Mouse (Mus musculus) G1E-ER4 (cell line): ENCODE data around the gene Galnt9. TPM values are rescaled to one million over a fixed set of nuclear protein-coding genes. Genes with fewer than 3 reads are reported as not detected.

Experiments used
- GATA1 ChIP-seq: IDR thresholded peaks from one replicate; pipeline ENCODE4 v1.8.0; 2012; ENCODE audit warnings: low read length, inconsistent platforms
- polyA plus RNA-seq: library from polyadenylated mRNA; stranded (reverse); fragments of >175 nt; gene quantifications from 2 replicates; pipeline ENCODE4 v1.2.3, GENCODE M21; 2012

The Galnt9 gene
- polyA plus RNA-seq, 1 experiment = not detected

DNA sequence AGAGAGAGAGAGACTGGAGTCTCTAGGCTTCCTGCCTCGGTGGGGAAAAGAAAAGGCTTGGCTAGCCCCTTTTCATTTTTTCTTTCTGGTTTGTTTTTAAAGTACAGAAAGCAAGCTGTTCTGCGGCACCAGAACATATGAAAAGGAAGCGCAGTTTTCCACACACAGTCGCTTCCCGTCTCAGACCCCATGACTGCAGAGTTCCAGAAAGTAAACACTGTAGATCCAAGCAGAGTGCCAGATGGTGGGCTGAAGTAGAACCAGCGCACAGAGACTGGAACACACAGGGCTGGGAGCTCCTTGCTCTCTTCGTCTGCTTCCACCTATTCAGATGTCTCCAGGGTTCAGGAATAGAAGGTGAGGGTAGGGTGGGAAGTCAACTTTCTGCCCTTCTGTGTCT lies 22.3 kb upstream of the Galnt9 start:
- TF ChIP-seq GATA1 = no peak

DNA sequence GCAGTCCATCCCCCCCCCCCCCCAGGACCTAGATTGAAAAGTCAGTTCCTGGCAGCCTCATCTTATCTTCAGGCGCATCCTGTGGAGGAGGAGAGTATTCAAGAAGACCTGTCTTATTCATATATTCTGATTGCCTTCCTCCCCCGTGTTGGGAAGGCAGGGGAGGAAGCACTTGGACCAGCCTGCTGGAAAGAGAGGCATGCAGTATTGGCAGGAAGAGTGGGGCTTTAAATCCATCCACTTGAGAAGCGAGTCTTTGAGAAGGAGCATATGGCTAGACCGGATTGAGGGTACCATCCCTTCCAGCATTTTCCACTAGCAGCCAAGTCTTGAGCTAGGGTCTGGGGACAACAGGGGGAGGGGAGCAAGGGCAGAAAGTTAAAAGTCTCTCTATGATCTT lies 20.9 kb upstream of the Galnt9 start:
- no peak for TF ChIP-seq GATA1

DNA sequence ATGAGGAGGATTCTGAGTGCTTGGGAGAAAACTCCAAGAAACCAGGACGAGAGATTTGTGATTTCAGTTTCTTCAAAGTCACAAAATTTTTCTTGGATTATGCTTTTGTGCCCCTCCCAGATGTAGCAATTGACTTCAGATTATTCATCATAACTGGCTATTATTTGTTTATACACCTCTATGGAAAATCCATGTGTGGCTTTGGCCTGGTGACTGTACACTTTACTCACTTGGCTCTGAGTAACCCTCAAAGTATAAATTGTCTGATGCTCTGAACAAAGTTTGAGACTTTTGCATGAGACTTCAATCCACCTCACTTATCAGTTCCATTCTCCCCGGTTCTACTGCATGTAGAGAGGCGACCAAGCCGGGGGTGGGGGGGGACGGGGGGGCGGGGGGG lies 18.5 kb upstream of the Galnt9 start:
- TF ChIP-seq GATA1 = no peak

DNA sequence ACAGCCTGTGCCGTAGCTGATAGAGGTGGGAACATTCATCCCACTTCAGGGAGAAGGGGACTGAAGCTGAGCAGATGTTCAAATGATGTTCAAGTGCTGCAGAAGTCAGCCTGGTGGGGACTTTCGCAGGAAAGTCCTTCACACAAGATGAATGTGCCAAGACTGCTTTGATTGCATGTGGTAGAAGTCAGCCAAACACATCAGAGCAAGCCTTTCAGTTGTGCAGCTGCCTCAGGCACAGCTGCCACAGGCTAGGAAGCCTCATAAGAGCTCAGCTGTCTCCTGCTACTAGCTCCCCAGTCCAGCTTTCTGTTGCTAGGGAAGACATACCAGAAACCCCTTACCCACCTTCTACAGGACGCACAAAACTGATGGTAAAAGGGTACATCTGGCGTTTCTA lies 17.6 kb upstream of the Galnt9 start:
- TF ChIP-seq GATA1 = no peak

DNA sequence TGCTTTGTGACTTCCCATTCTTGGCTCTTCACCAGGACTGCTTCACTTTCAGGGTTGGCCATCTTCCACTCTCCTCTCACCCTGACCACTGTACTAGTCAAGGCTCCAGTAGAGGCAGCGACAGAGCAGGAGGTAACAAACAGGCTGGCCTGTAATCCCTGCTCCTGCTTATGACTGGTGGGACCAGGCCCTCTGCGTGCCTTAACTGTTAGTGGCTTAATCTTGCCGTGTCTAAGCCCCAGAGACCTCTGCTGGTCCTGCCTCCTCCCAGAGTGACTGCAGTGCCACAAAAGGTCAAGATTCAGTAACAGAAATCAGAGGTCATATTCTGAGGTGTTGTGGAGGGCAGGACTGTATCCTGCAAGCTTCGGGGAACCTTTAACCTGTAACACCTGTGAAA lies 13.1 kb upstream of the Galnt9 start:
- no peak for TF ChIP-seq GATA1

DNA sequence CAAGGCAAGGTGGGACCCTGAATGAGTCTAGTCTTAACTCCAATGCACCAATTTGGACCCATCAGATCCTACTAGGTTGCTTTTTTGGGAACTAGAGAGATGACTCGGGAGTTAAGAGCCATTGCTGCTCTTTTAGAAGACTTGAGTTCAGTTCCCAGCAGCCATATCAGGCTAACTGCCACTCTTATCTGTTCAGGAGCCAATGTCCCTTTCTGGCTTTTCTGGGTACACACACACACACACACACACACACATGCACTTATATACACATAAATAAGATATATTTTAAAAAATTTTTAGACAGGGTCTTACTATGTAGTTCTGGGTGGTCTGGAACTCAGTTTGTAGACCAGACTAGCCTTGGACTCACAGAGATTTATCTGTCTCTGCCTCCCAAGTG lies 9.8 kb upstream of the Galnt9 start:
- TF ChIP-seq GATA1 = no peak

DNA sequence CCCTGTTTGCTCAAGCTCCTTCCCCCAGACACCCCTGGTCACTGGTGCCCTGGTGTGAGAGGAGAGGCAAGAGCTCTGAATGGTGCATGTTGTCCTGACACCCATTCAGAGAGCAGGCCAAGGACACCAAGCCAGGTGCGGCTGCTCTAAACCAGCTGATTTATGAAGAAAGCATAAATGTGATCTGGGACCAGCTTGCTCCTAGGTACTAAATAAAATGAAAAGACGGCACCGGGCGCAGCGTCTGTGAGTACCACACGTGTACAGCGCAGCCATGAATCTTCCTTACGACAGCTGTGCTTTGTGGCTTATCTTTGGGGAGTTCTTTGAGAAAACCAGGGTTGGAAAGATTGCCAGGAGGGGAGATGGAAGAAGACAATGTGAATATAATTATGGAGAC lies 8.2 kb upstream of the Galnt9 start:
- no peak for TF ChIP-seq GATA1

DNA sequence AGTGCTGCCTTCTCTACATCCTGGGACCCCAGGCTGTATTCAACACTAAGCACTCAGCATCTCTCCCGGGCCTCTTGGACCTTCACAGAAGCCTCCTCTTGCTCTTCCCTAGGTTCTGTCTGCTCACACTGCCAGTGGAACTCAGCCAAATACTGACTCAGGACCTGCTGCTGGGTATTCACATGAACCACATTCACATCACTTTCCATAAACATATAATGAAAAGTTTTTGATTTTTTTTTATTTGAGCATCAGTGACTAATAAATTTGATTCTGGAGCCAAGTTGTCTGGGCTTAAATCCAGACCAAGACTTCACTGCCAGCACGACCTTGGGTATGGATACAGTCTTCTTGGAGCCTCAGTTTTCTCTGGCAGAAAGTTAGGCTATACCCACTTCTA lies 3.2 kb upstream of the Galnt9 start:
- no peak for TF ChIP-seq GATA1

DNA sequence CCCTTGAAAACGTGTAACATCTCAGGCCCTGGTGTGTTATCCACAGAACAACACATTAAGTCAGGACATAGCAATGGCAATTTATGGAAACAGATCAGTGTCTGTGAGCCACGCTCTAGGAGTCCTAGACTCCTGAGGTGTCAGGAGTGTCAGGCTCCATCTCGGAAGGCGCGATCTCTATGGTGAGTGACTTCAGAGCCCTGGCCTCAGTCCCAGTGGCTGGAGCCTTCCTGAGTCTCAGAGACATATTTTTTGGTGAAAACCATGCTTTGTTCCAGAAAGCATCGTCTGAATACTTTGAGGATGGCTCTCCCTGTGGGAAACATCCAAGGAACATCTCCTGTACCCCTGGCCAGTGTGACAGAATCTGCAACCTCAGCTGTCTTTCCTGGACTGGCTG lies 2.7 kb upstream of the Galnt9 start:
- no peak for TF ChIP-seq GATA1

DNA sequence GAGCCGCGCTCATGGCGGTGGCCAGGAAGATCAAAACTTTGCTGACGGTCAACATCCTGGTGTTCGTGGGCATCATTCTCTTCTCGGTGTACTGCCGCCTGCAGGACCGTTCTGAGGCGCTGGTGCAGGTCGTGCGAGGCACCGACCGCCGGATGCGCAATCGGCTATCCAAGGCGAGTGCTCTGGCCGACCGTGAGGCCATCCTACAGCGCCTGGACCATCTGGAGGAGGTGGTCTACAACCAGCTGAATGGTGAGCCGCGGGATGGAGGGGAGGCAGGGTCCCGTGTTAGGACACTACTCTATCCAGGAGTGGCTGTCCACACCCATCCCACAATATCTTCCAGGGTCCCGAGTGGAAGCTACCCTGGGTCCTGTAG lies 525 bp downstream of the Galnt9 start:
- TF ChIP-seq GATA1 = no peak

DNA sequence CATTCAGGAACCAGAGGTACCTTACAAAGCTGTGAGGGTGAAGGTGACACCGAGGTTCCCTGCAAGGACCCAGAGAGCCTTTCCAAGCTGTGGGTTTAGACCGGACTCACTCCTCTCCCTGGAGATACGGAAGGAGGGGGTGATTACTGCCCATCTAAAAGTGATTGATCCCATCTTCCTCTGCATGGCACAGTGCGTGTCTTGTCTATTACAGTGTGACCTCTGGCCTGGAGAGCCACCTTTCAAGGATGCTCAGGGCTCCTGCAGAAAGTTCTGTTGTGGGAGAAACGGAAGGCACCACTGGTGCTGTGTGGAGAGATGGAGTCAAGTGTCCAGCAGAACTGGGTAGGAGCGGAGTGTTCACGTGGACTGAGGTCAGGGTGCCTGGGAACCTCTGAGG lies 1.2 kb downstream of the Galnt9 start:
- TF ChIP-seq GATA1 = no peak

DNA sequence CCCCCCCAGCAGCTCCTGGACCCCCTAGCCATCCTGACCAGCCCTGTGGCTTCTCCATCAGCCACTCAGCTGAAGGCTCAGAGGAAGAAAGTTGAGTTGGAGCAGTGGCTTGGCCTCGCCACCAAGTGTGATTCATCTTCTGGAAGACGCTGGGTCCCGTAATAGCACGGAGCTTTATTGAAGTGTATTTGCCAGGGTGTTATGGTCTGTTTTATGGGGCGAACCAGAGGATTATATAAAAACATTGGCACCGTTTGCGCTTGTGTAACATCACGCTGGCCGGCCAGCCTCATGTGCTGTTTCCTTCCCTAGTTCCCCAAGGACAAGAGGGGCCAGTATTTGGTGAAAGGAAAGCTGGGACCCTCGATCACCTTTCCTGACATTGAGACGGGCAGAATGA lies 2.0 kb downstream of the Galnt9 start:
- no peak for TF ChIP-seq GATA1

DNA sequence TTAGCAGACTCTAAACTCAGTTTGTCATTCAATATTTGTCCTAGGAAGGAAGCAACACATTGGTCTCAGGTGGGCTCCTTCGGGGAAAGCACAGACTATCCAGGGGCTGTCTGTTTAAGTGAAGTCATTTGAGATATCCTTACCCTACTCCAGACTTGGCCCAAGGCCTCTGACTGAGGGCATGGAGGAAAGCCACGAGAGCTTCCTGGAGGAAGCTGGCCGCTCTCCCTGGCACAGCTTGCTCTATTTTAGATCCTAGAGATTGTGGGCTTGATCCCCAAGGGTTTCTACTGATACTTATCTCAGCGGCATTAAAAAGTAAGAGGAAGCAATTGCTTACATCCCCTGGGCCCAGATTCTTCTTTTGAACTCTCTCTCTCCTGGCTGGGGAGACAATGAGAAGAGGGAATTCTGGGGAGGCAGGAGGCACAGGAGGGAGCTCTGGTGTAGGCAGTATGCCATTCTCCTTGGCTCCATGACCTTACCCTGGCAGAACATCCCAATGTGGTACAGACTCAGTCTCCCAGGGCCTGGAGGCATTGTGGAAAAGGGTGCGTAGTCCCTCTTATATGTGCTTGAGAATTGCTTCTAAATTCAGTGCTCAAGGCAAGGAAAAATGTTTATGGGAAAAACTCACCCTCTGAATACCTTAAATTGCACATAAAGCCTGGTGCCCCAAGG lies 2.7 kb downstream of the Galnt9 start:
- no peak for TF ChIP-seq GATA1

DNA sequence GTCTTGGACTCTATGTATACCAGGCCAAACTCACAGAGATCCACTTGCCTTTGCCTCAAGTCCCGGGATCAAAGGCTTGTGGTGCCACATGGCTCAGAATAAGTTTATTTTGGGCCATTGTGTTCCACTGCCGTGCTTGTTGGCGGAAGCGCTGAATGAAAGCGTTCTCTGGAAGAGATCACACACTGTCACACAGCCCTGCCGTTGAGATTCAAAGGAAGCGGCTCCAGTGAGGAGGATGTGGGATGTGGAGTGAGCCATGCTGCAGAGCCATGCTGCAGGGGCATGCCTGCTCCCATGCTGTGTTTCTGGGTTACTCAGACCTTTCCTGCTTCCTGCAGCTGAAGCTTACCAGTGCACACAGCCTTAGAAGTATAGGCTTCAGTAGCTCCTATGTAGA lies 4.3 kb downstream of the Galnt9 start:
- no peak for TF ChIP-seq GATA1

DNA sequence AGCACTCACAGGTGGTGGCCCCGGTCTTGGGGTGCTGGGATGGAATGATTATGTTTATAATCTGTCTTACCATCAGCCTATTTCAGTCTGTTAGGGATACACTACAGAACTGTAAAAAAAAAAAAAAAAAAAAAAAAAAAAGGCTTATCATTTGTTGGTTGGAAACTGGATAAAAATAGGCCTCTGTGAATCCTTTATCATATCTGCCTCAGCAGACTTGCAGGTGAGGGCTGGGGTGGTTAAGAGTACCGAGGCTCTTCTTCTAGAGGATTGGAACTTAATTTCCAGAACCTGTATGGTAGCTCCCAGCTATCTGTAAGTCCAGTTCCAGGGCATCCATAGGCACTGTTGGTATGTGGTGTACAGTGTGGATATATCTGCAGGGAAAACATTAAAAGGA lies 6.0 kb downstream of the Galnt9 start:
- no peak for TF ChIP-seq GATA1

DNA sequence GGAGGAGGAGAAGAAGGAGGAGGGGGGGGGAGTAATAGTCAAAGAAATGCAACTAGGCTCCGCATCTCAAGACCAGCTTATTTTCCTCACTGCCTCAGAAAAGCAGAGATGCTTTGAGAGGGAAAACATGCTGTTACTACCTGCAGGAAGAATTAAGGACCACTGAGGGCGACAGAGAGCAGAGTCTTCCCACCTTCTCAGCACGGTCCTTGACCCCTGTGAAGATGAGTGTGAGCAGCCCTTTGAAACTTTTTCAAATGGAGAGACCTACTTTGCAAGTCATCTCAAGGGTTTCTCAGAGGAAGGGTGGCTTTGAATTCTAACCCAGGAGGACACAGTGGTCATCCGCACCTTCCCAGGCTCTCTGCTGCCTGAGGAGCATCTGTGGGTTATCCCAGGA lies 6.7 kb downstream of the Galnt9 start:
- no peak for TF ChIP-seq GATA1

DNA sequence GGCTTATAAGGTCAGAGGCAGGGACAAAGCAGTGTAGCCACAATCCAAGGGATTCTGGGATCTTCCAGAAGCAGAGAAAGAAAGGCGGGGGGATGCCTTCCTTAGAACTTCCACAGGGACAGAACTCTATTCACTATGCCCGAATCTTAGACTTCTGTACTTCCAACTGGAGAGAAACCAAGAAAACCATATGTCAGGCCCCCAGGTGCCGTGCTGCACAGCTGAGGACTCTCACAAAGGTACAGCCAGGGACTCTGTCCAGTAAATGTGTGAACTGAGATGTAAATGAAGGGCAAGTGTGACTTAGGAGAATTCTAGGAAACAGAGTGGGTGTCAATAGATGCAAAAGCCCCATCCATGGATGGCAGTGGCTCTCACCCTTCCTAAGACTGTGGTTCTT lies 7.8 kb downstream of the Galnt9 start:
- no peak for TF ChIP-seq GATA1

DNA sequence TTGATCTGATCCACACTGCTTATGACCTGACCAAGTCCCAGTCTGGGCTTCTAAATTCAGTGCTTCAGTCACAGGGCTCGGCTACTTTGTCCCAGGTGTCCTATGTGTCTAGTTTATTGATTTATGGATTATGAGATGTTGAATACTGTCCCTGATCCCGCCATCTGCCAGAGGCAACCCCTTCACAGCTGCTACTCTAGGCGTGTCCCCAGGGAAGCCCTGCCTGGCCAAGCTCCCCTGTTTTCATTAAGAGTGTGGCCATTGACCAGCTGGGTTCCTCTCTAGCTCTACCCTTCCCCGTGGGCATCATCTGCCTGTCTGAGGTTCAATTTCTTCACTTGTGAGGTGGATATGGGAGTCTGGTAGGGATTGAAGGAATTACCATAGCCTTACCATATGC lies 9.2 kb downstream of the Galnt9 start:
- TF ChIP-seq GATA1 = no peak
